Mouse (Mus musculus) liver, adult 2 months (tissue): ENCODE results near the gene Cd99l2.

ENCODE experiments used
- CTCF ChIP-seq: fragments of 200-500 bp; IDR thresholded peaks from 2 replicates; pipeline ENCODE4 v1.5.1; 2011; ENCODE audit warnings: low read depth, low read length, control low read depth
- POLR2A ChIP-seq: fragments of 200-500 bp; IDR thresholded peaks from 2 replicates; pipeline ENCODE4 v1.6.1; 2011; ENCODE audit warnings: low read length, control low read depth; ENCODE audit not compliant: insufficient read depth; ENCODE audit errors: extremely low read depth

DNA sequence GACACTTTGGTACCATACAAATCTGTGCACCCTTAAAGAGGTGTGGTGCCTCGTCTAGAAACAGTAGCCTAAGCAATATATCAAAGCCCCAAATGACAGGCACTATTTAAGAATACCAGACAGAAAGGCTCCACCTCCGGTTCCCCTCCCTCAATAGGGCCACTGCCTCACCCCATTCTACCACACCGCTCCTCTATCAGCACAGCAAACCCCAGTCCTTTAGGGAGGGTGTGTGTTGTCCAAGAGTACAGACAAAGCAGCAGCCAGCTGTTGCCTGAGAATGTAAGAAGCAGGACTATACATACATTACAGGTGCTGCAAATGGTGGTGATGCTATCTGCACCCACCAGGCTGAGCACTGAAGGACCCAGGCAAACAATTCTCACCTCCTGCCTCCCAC lies 17.2 kb downstream of the Cd99l2 start:
- TF ChIP-seq CTCF (no peak), POLR2A (no peak)
